Mouse (Mus musculus) CH12.LX (cell line): Measurements from ENCODE around the gene Ovca2. TPM values are rescaled to one million over a fixed set of nuclear protein-coding genes. Genes with fewer than 3 reads are reported as not detected.

Experiments
- DNase-seq: peaks from one replicate; pipeline ENCODE4 v3.0.0-alpha.2; 2013; ENCODE audit errors: extremely low read depth
- H3K27ac ChIP-seq: 2 replicates; pipeline ENCODE4 v1.5.1; 2012; ENCODE audit warnings: low read depth, mild to moderate bottlenecking, control low read depth, moderate library complexity; ENCODE audit not compliant: insufficient read depth
- H3K27me3 ChIP-seq: replicated peaks from 2 replicates; pipeline ENCODE3; 2012; ENCODE audit warnings: inconsistent platforms
- H3K36me3 ChIP-seq, 2 experiments: replicated peaks in 1 of 2; 2 replicates each; pipeline versions ENCODE3 to v1.6.1; 2012; ENCODE audit warnings: inconsistent platforms in 1 of 2, low read length in 1 of 2, mild to moderate bottlenecking in 1 of 2, mixed read lengths in 1 of 2, moderate library complexity in 1 of 2; ENCODE audit not compliant: control insufficient read depth in 1 of 2, insufficient read depth in 1 of 2
- H3K4me1 ChIP-seq, 2 experiments: 2 replicates each; pipeline ENCODE4 v1.6.1; 2012; ENCODE audit warnings: inconsistent platforms in 1 of 2, moderate library complexity in 1 of 2; ENCODE audit not compliant: insufficient read depth in 2 of 2, control insufficient read depth in 1 of 2
- H3K4me2 ChIP-seq: 2 replicates; pipeline ENCODE4 v1.6.1; 2012; ENCODE audit warnings: low read depth, mild to moderate bottlenecking, control low read depth; ENCODE audit not compliant: poor library complexity, insufficient read depth, severe bottlenecking
- H3K4me3 ChIP-seq, 3 experiments: fragments of 150-350 bp in 1 of 3; sonication (generic) in 1 of 3; replicated peaks in 1 of 3; 2 replicates each; pipeline versions ENCODE3 to v1.5.1; 2011 to 2012; ENCODE audit warnings: low read depth in 2 of 3, low read length in 2 of 3, mild to moderate bottlenecking in 2 of 3, moderate library complexity in 2 of 3, control low read depth in 1 of 3, improper control_type of control experiment in 1 of 3, inconsistent platforms in 1 of 3, mixed read lengths in 1 of 3; ENCODE audit not compliant: poor library complexity in 1 of 3
- H3K79me2 ChIP-seq: replicated peaks from 2 replicates; pipeline ENCODE4 v1.6.1; 2012; ENCODE audit warnings: mild to moderate bottlenecking, moderate library complexity; ENCODE audit not compliant: control insufficient read depth, poor library complexity, insufficient read depth, severe bottlenecking; ENCODE audit errors: extremely low read depth
- H3K9ac ChIP-seq: 2 replicates; pipeline ENCODE4 v1.6.1; 2012; ENCODE audit warnings: low read depth, mild to moderate bottlenecking, control low read depth, moderate library complexity; ENCODE audit not compliant: insufficient read depth
- H3K9me3 ChIP-seq: replicated peaks from 2 replicates; pipeline ENCODE3; 2012; ENCODE audit warnings: low read length, inconsistent platforms, mixed read lengths
- BHLHE40 ChIP-seq: IDR thresholded peaks from 2 replicates; pipeline ENCODE4 v1.6.1; 2011; ENCODE audit warnings: mild to moderate bottlenecking, low read depth, low read length, improper control_type of control experiment
- CHD1 ChIP-seq: IDR thresholded peaks from 2 replicates; pipeline ENCODE4 v1.6.1; 2012; ENCODE audit warnings: low read depth, low read length, improper control_type of control experiment, inconsistent platforms
- E2F4 ChIP-seq: IDR thresholded peaks from 2 replicates; pipeline ENCODE4 v1.6.1; 2011; ENCODE audit warnings: low read depth, low read length, improper control_type of control experiment; ENCODE audit not compliant: insufficient replicate concordance
- ETS1 ChIP-seq: conservative IDR thresholded peaks from 2 replicates; pipeline ENCODE4 v1.6.1; 2012; ENCODE audit warnings: low read depth, mild to moderate bottlenecking, inconsistent platforms, low read length, improper control_type of control experiment, moderate library complexity
- GABPA ChIP-seq: IDR thresholded peaks from 2 replicates; pipeline ENCODE4 v1.6.1; 2012; ENCODE audit warnings: low read depth, low read length, improper control_type of control experiment, inconsistent platforms; ENCODE audit not compliant: insufficient replicate concordance
- IRF4 ChIP-seq: IDR thresholded peaks from 2 replicates; pipeline ENCODE4 v1.6.1; 2014; ENCODE audit warnings: low read depth, mild to moderate bottlenecking, inconsistent platforms, low read length, improper control_type of control experiment
- JUND ChIP-seq: conservative IDR thresholded peaks from 2 replicates; pipeline ENCODE4 v1.6.1; 2011; ENCODE audit warnings: low read depth, low read length, improper control_type of control experiment
- KAT2A ChIP-seq: IDR thresholded peaks from 2 replicates; pipeline ENCODE4 v1.6.1; 2012; ENCODE audit warnings: low read length, improper control_type of control experiment, inconsistent platforms; ENCODE audit not compliant: insufficient replicate concordance
- MAFK ChIP-seq: IDR thresholded peaks from 2 replicates; pipeline ENCODE4 v1.6.1; 2011; ENCODE audit warnings: low read length, improper control_type of control experiment; ENCODE audit not compliant: insufficient replicate concordance
- MAX ChIP-seq: IDR thresholded peaks from 2 replicates; pipeline ENCODE4 v1.6.1; 2011; ENCODE audit warnings: low read length, improper control_type of control experiment
- MAZ ChIP-seq: IDR thresholded peaks from 2 replicates; pipeline ENCODE4 v1.6.1; 2012; ENCODE audit warnings: low read depth, mild to moderate bottlenecking, inconsistent platforms, low read length, improper control_type of control experiment, moderate library complexity
- MEF2A ChIP-seq: IDR thresholded peaks from 2 replicates; pipeline ENCODE4 v1.6.1; 2014; ENCODE audit warnings: low read depth, mild to moderate bottlenecking, inconsistent platforms, low read length, improper control_type of control experiment, borderline replicate concordance
- MXI1 ChIP-seq: IDR thresholded peaks from 2 replicates; pipeline ENCODE4 v1.6.1; 2011; ENCODE audit warnings: mild to moderate bottlenecking, low read depth, low read length, improper control_type of control experiment
- NELFE ChIP-seq: IDR thresholded peaks from 2 replicates; pipeline ENCODE4 v1.6.1; 2011; ENCODE audit warnings: low read depth, low read length, improper control_type of control experiment
- POLR2AphosphoS2 ChIP-seq: IDR thresholded peaks from 2 replicates; pipeline ENCODE4 v1.6.1; 2011; ENCODE audit warnings: low read depth, low read length, improper control_type of control experiment
- RCOR1 ChIP-seq: conservative IDR thresholded peaks from 2 replicates; pipeline ENCODE4 v1.6.1; 2012; ENCODE audit warnings: low read depth, mild to moderate bottlenecking, inconsistent platforms, low read length, improper control_type of control experiment
- SIN3A ChIP-seq: IDR thresholded peaks from 2 replicates; pipeline ENCODE4 v1.6.1; 2012; ENCODE audit warnings: low read length, improper control_type of control experiment, inconsistent platforms
- SMC3 ChIP-seq: IDR thresholded peaks from 2 replicates; pipeline ENCODE4 v1.6.1; 2011; ENCODE audit warnings: low read depth, low read length, improper control_type of control experiment
- TBP ChIP-seq: conservative IDR thresholded peaks from 2 replicates; pipeline ENCODE4 v1.6.1; 2011; ENCODE audit warnings: low read depth, low read length, improper control_type of control experiment
- UBTF ChIP-seq: IDR thresholded peaks from 2 replicates; pipeline ENCODE4 v1.6.1; 2012; ENCODE audit warnings: low read depth, mild to moderate bottlenecking, inconsistent platforms, low read length, improper control_type of control experiment, moderate library complexity
- USF1 ChIP-seq: IDR thresholded peaks from 2 replicates; pipeline ENCODE4 v1.6.1; 2014; ENCODE audit warnings: low read depth, mild to moderate bottlenecking, inconsistent platforms, low read length, improper control_type of control experiment
- USF2 ChIP-seq: conservative IDR thresholded peaks from 2 replicates; pipeline ENCODE4 v1.6.1; 2011; ENCODE audit warnings: low read depth, low read length, improper control_type of control experiment
- ZC3H11A ChIP-seq: IDR thresholded peaks from 2 replicates; pipeline ENCODE4 v1.6.1; 2012; ENCODE audit warnings: low read depth, mild to moderate bottlenecking, inconsistent platforms, low read length, improper control_type of control experiment
- ZKSCAN1 ChIP-seq: IDR thresholded peaks from 2 replicates; pipeline ENCODE4 v1.6.1; 2012; ENCODE audit warnings: low read depth, inconsistent platforms, low read length, improper control_type of control experiment, borderline replicate concordance
- ZMIZ1 ChIP-seq: IDR thresholded peaks from 2 replicates; pipeline ENCODE4 v1.6.1; 2012; ENCODE audit warnings: low read depth, mild to moderate bottlenecking, inconsistent platforms, low read length, improper control_type of control experiment
- ZNF384 ChIP-seq: IDR thresholded peaks from 2 replicates; pipeline ENCODE4 v1.6.1; 2012; ENCODE audit warnings: low read depth, low read length, improper control_type of control experiment, inconsistent platforms
- dilution Hi-C: fragments of 300-500 bp; cut with MboI; formaldehyde crosslinking; loops from 2 replicates; pipeline ENCODE4 v1.14.3; 2020; ENCODE audit warnings: low sequenced_read_pairs; ENCODE audit not compliant: extremely low pct_unique_long_range_greater_than_20kb, extremely low pct_ligation_motif_present
- in situ Hi-C: fragments of 300-500 bp; cut with MboI; formaldehyde crosslinking; loops from 3 replicates; pipeline ENCODE4 v1.14.3; 2019; ENCODE audit warnings: low sequenced_read_pairs, low pct_ligation_motif_present, low pct_unique_long_range_greater_than_20kb, mixed read lengths
- polyA plus RNA-seq: library from polyadenylated mRNA; unstranded; fragments of >175 nt; gene quantifications from 2 replicates; pipeline ENCODE4 v1.2.1, GENCODE M21; 2012; ENCODE audit warnings: low read depth; ENCODE audit not compliant: insufficient read length
- total RNA-seq, 2 experiments: library from RNA; depleted of rRNA; stranded (reverse); fragments of 300-350 nt in 1 of 2; fragments of >200 nt in 1 of 2; gene quantifications; 2 replicates each; pipeline ENCODE4 v1.2.3; 2012 to 2014

Ovca2 gene
- total and polyA plus RNA-seq, 3 experiments = 20.7 to 86.9 (median 32.1) TPM

DNA sequence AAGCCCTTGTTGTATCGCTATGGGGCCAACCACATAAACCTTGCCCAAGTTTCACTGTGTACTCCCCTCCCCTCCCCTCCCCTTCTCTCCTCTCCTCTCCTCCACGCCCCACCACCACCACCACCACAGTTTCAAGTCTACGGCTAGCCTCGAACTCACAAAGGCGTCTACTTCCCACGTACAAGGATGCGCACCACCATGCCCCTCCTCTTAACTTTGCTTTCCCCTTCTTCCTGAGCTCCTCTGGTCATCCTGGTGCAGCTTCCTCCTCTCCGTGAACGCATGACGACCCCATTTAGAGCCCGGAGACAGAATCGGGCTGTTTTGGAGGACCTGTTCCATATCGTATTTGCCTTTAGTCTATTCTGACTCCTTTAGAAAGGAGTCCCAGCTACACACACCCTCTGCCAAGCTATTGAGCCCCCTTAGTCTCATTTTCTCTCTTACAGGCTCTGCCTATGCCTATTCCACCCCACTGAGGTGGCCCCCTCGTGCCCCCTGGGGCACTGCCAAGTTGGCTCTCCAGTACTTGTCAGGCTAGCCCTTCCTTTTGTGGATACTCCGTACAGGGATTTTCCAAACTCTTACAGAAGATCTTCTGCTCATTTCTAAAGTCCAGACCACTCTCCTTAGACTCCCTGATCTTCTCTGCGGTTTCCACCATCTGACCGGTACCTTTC is 7.3 kb downstream of the Ovca2 start:
- no peaks in the 10 kb centered on the region; the same call in 1 of the 2 replicates for H3K79me2 ChIP-seq

DNA sequence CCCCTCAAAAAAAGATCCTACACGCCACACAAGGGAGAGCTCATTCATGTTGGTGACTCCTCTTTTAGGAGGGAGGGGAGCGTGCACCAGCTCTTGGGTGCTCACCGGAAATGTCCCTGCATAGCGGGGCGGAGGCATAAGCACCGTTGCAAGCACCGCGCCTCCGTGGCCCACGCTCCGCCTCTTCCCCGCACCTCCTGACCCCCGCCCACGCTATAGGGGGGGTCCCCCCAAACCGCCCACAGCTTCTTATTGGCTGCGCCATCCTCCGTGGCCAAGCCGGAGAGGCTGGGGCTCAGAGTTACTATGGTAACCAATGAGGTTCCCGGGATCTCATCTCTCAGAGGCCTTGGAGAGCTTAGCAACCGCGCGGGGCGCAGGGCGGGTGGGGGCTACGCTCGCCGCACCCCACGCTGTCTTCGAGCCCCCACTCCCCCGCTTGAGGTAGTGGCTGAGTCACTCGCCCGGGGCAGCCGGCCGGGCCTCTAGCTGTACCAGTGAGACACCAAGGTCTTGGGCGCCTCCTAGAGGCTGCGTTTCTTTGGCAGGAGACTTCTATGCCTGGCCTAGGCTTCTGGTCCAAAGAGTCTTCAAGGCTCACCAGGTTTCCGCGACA is 8.4 kb downstream of the Ovca2 start:
- DNase-seq = peak; percentile 99
- peak overlapping the region; percentile 61 to 74 (median 71) for H3K4me3 ChIP-seq
- H3K27me3 ChIP-seq = peaks cover 35% of the 10 kb centered on the region
- peaks cover 27% of the 10 kb centered on the region for H3K9me3 ChIP-seq
- peak overlapping the region; percentile 90 for H3K4me2 ChIP-seq
- in situ Hi-C loops (loop anchor here (25.0 kb wide), 1 partner anchor 533 kb away; the partner anchor contains the start of gene Cluh), dilution Hi-C loops (no loop called here)
- peak overlapping the region; percentile 38 for H3K27ac ChIP-seq
- H3K36me3 ChIP-seq = peaks cover 22 to 24% of the 10 kb centered on the region in 2 experiments
- peak overlapping the region; percentile 37 for H3K9ac ChIP-seq
- peaks cover 19 to 46% of the 10 kb centered on the region in 2 experiments for H3K4me1 ChIP-seq
- H3K79me2 ChIP-seq = no peaks in the 10 kb centered on the region; the same call in 1 of the 2 replicates
- TF ChIP-seq SIN3A = peak; percentile 62; the same call in 1 of the 2 replicates
- TF ChIP-seq ETS1 = 0 out of 2 replicates have a peak, but pooled peaks have one; percentile 5
- TF ChIP-seq ZNF384 = no peak
- peak; percentile 42; the same call in 1 of the 2 replicates for TF ChIP-seq MEF2A
- peak; percentile 52; the same call in 1 of the 2 replicates for TF ChIP-seq IRF4
- TF ChIP-seq GABPA = no peak
- TF ChIP-seq USF2 = no peak
- TF ChIP-seq ZKSCAN1 = no peak
- TF ChIP-seq NELFE = peak; percentile 61
- TF ChIP-seq MAZ = peak; percentile 87
- no peak for TF ChIP-seq MAFK
- TF ChIP-seq ZMIZ1 = no peak; the same call in 1 of the 2 replicates
- 0 out of 2 replicates have a peak, but pooled peaks have one; percentile 49 for TF ChIP-seq KAT2A
- peak; percentile 69 for TF ChIP-seq MXI1
- no peak for TF ChIP-seq TBP
- no peak; the same call in 1 of the 2 replicates for TF ChIP-seq RCOR1
- peak; percentile 60 for TF ChIP-seq MAX
- TF ChIP-seq BHLHE40 = no peak; the same call in 1 of the 2 replicates
- TF ChIP-seq E2F4 = no peak
- no peak for TF ChIP-seq POLR2AphosphoS2
- TF ChIP-seq JUND = no peak
- TF ChIP-seq CHD1 = no peak
- TF ChIP-seq USF1 = 0 out of 2 replicates have a peak, but pooled peaks have one; percentile 4
- TF ChIP-seq ZC3H11A = peak; percentile 71
- peak; percentile 87 for TF ChIP-seq SMC3

More for the DNA sequence above, 7.3 kb downstream of the Ovca2 start:
- peak overlapping the region in 1 of 3 experiments; percentile 71 for H3K4me3 ChIP-seq
- peaks cover 16% of the 10 kb centered on the region for H3K9me3 ChIP-seq
- TF ChIP-seq MAFK (no peak), MAZ (no peak), TBP (no peak), USF2 (no peak), ZNF384 (no peak), GABPA (no peak), NELFE (no peak), KAT2A (no peak), UBTF (no peak), POLR2AphosphoS2 (no peak)
- TF ChIP-seq, all 38 proteins: peak for 0
- H3K4me2 ChIP-seq = peak overlapping the region; percentile 69
- H3K27ac ChIP-seq = no peak overlapping the region
- DNase-seq = no peak
- peaks cover 35% of the 10 kb centered on the region for H3K27me3 ChIP-seq
- peaks cover 12 to 21% of the 10 kb centered on the region in 2 experiments for H3K36me3 ChIP-seq
- dilution Hi-C loops = no loop called here
- in situ Hi-C loops = loop anchor here (25.0 kb wide), 1 partner anchor 534 kb away; the partner anchor contains the start of gene Cluh
- H3K9ac ChIP-seq = 0 out of 2 replicates have a peak overlapping the region, but pooled peaks have one; percentile 8
- H3K4me1 ChIP-seq = peaks cover 19 to 42% of the 10 kb centered on the region in 2 experiments
